8 mouse cellular contexts compared by ENCODE assay signal in genomic region chr7:46377008-46377346, GRCm38 (mm10). TPM values are rescaled to one million over a fixed set of nuclear protein-coding genes. Genes with fewer than 3 reads are reported as not detected.
DNase-seq lines count a peak whose midpoint lies in the region; ATAC-seq and TF ChIP-seq lines count a peak whose summit lies in the region.

No protein-coding gene starts in this region.

- H3K27me3 ChIP-seq in kidney, embryonic 14.5 days (ENCODE audit: control insufficient read depth, insufficient read depth, low read length) = peaks cover 69% of the 10 kb centered on the region
- peaks cover 42% of the 10 kb centered on the region for H3K27me3 ChIP-seq in embryonic facial prominence, embryonic 11.5 days (ENCODE audit: control insufficient read depth, insufficient read depth, low read length)
- H3K27me3 ChIP-seq in midbrain, postnatal 0 days (ENCODE audit: insufficient read depth, low read length) = peaks cover 54% of the 10 kb centered on the region

- no peaks in the 10 kb centered on the region for H3K9me3 ChIP-seq in kidney, embryonic 14.5 days (ENCODE audit: control insufficient read depth, low read length)
- no peaks in the 10 kb centered on the region for H3K9me3 ChIP-seq in embryonic facial prominence, embryonic 11.5 days (replicated peaks; ENCODE audit: control insufficient read depth, low read length)
- no peaks in the 10 kb centered on the region for H3K9me3 ChIP-seq in midbrain, postnatal 0 days (ENCODE audit: low read length)

- under 1% methylated on average over 33 of the region's 33 CpGs for WGBS in kidney, embryonic 14.5 days
- 1% methylated on average over 33 of the region's 33 CpGs for WGBS in embryonic facial prominence, embryonic 11.5 days
- under 1% methylated on average over 29 of the region's 33 CpGs for WGBS in midbrain, postnatal 0 days

- 0 out of 2 replicates have a peak, but pooled peaks have one; percentile 34 for ATAC-seq in kidney, embryonic 14.5 days (ENCODE audit: low FRiP score, low TSS enrichment)
- ATAC-seq in embryonic facial prominence, embryonic 11.5 days (replicated peaks; ENCODE audit: insufficient number of reproducible peaks, low FRiP score, low TSS enrichment, low read depth) = peak; percentile 45; the same call in 1 of the 2 replicates
- peak; percentile 59; the same call in 1 of the 2 replicates for ATAC-seq in midbrain, postnatal 0 days (ENCODE audit: low FRiP score)

- intact Hi-C loops in heart, postnatal 10 days (cut with DNase I) = loop anchor here (2.0 to 10.0 kb wide), 2 partner anchors 96 to 282 kb away; no protein-coding TSS in a partner anchor

- no peak overlapping the region for H3K27ac ChIP-seq in kidney, embryonic 14.5 days (ENCODE audit: low read depth, low read length)
- no peak overlapping the region for H3K27ac ChIP-seq in embryonic facial prominence, embryonic 11.5 days (replicated peaks; ENCODE audit: low read depth, low read length)
- no peak overlapping the region for H3K27ac ChIP-seq in midbrain, postnatal 0 days (ENCODE audit: low read depth, low read length)

- TF ChIP-seq CTCF in midbrain, postnatal 0 days (IDR thresholded peaks at IDR 0.05) = peak; percentile 76

- no peaks in the 10 kb centered on the region for H3K36me3 ChIP-seq in kidney, embryonic 14.5 days (ENCODE audit: control insufficient read depth, insufficient read depth, low read length)
- H3K36me3 ChIP-seq in embryonic facial prominence, embryonic 11.5 days (replicated peaks; ENCODE audit: control insufficient read depth, insufficient read depth, low read depth, low read length) = no peaks in the 10 kb centered on the region
- no peaks in the 10 kb centered on the region for H3K36me3 ChIP-seq in midbrain, postnatal 0 days (ENCODE audit: insufficient read depth, low read length)

- no peaks in the 10 kb centered on the region for H3K4me1 ChIP-seq in kidney, embryonic 14.5 days (ENCODE audit: control insufficient read depth, insufficient read depth, low read length)
- H3K4me1 ChIP-seq in embryonic facial prominence, embryonic 11.5 days (ENCODE audit: control insufficient read depth, insufficient read depth, low read length) = no peaks in the 10 kb centered on the region; the same call in 1 of the 2 replicates
- H3K4me1 ChIP-seq in midbrain, postnatal 0 days (ENCODE audit: insufficient read depth, low read length) = no peaks in the 10 kb centered on the region

- peak overlapping the region; percentile 32 for H3K4me2 ChIP-seq in kidney, embryonic 14.5 days (replicated peaks; ENCODE audit: low read depth, low read length)
- peak overlapping the region; percentile 42 for H3K4me2 ChIP-seq in embryonic facial prominence, embryonic 11.5 days (ENCODE audit: low read depth, low read length)
- H3K4me2 ChIP-seq in midbrain, postnatal 0 days (ENCODE audit: low read depth, low read length, poor library complexity, severe bottlenecking) = peak overlapping the region; percentile 40

- peak overlapping the region; percentile 1; the same call in 1 of the 2 replicates for H3K4me3 ChIP-seq in kidney, embryonic 14.5 days (ENCODE audit: low read length)
- H3K4me3 ChIP-seq in embryonic facial prominence, embryonic 11.5 days (ENCODE audit: low read depth, low read length) = peak overlapping the region; percentile 19
- H3K4me3 ChIP-seq in midbrain, postnatal 0 days (ENCODE audit: low read depth, low read length) = peak overlapping the region; percentile 27

- DNase-seq in kidney, postnatal 14 days = no peak
- DNase-seq in embryonic facial prominence, embryonic 11.5 days (ENCODE audit: low spot score) = peak; percentile 68
- peak; percentile 34 to 39 for DNase-seq in heart, postnatal 10 days
- DNase-seq in midbrain, postnatal 0 days (ENCODE audit: low spot score) = peak; percentile 58
- DNase-seq in right cerebral cortex, postnatal 25 days = no peak
- DNase-seq in spleen, adult 18-20 months = no peak
- DNase-seq in layer of hippocampus, postnatal 10 days (ENCODE audit: low spot score in 2 of 2) = no peak

- no peak overlapping the region for H3K9ac ChIP-seq in kidney, embryonic 14.5 days (ENCODE audit: low read depth, low read length)
- no peak overlapping the region for H3K9ac ChIP-seq in embryonic facial prominence, embryonic 11.5 days (replicated peaks; ENCODE audit: low read length)
- H3K9ac ChIP-seq in midbrain, postnatal 0 days (replicated peaks; ENCODE audit: low read length, poor library complexity, severe bottlenecking) = no peak overlapping the region

RNA-seq across cellular contexts. Expression of gene Myod1, which starts 0.7 kb away (rescaled TPM):
- 0.34 and 0.37 TPM in 2 replicates for polyA plus RNA-seq in kidney, embryonic 14.5 days (2014; fragmentation: Nextera tagmentation; extraction: Ambion mirVana)
- polyA plus RNA-seq in embryonic facial prominence, embryonic 11.5 days (2014; fragmentation: Nextera tagmentation; extraction: Ambion mirVana) = 7.8 and 8.1 TPM in 2 replicates
- total RNA-seq in heart, postnatal 10 days (2021) = not detected
- 2.8 TPM in 1 of 2 replicates, not detected in the other for total RNA-seq in midbrain, postnatal 0 days (2014; rRNA removed)
- polyA plus RNA-seq in midbrain, postnatal 0 days (2015; fragmentation: Nextera tagmentation; extraction: Ambion mirVana) = 0.11 and 0.52 TPM in 2 replicates
- total RNA-seq in layer of hippocampus, postnatal 10 days (2021) = not detected

RNA-seq across cellular contexts. Expression of gene Kcnc1, which starts 19.3 kb away (rescaled TPM):
- 0.07 TPM in 1 of 2 replicates, not detected in the other for polyA plus RNA-seq in kidney, embryonic 14.5 days (2014; fragmentation: Nextera tagmentation; extraction: Ambion mirVana)
- polyA plus RNA-seq in embryonic facial prominence, embryonic 11.5 days (2014; fragmentation: Nextera tagmentation; extraction: Ambion mirVana) = 0.55 and 1.3 TPM in 2 replicates
- total RNA-seq in heart, postnatal 10 days (2021) = under 1 TPM; 0.02 to 0.17 TPM
- 43.8 and 44.9 TPM in 2 replicates for total RNA-seq in midbrain, postnatal 0 days (2014; rRNA removed)
- 24.0 and 26.5 TPM in 2 replicates for polyA plus RNA-seq in midbrain, postnatal 0 days (2015; fragmentation: Nextera tagmentation; extraction: Ambion mirVana)
- total RNA-seq in layer of hippocampus, postnatal 10 days (2021) = 10 to 100 TPM; 48.4 to 54.0 TPM

Comparison
In these comparisons a context has a peak if more than half of its experiments do, and no peak if none do; other contexts are left out.
1. DNase-seq: peak in embryonic facial prominence, embryonic 11.5 days (single experiment), heart, postnatal 10 days (2 of 2) and midbrain, postnatal 0 days (single experiment); none in kidney, postnatal 14 days (single experiment), right cerebral cortex, postnatal 25 days (single experiment), spleen, adult 18-20 months (0 of 2) and layer of hippocampus, postnatal 10 days (0 of 2).
2. RNA of gene Kcnc1, which starts 19.3 kb away (total RNA-seq): 48.4 to 54.0 TPM in layer of hippocampus, postnatal 10 days and 43.8 to 44.9 TPM in midbrain, postnatal 0 days; 0.02 to 0.17 TPM in heart, postnatal 10 days; every median in the first group is over 10 times any median in the second.
3. Peak in every context shown above with its lines, with median percentiles within 50 percentile points of each other: ATAC-seq, H3K4me2 ChIP-seq and H3K4me3 ChIP-seq.